16 mouse cellular contexts compared by ENCODE assay signal in genomic region chr11:77890648-77891258, GRCm38 (mm10). TPM values are rescaled to one million over a fixed set of nuclear protein-coding genes. Genes with fewer than 3 reads are reported as not detected.
DNase-seq lines count a peak whose midpoint lies in the region; ATAC-seq and TF ChIP-seq lines count a peak whose summit lies in the region.
"Had no signal": no experiment of that assay in that cellular context is flagged by ENCODE, and none has a peak within 500 bp of the region (broad histone marks: within the 10 kb centered on the region; RNA-seq: fewer than 3 reads in every experiment).

No protein-coding gene starts in this region.

- no peak overlapping the region for H3K4me2 ChIP-seq in kidney, embryonic 15.5 days

- peaks cover 41% of the 10 kb centered on the region for H3K27me3 ChIP-seq in kidney, embryonic 15.5 days
- H3K27me3 ChIP-seq in E14TG2a.4 (ENCODE audit: insufficient read depth, low read length) = no peaks in the 10 kb centered on the region
- H3K27me3 ChIP-seq: Patski had no signal

- no peak for ATAC-seq in kidney, embryonic 15.5 days (replicated peaks; ENCODE audit: low FRiP score)
- ATAC-seq: CD4-positive, CD25-positive, alpha-beta regulatory T cell, adult 4 months; inflammation-experienced regulatory T-cells, adult 6 months; midbrain, embryonic 16.5 days; Patski had no signal

- no peaks in the 10 kb centered on the region for H3K36me3 ChIP-seq in kidney, embryonic 15.5 days
- peaks cover 60% of the 10 kb centered on the region for H3K36me3 ChIP-seq in E14TG2a.4 (ENCODE audit: insufficient read depth, low read length)

- no peak overlapping the region for H3K27ac ChIP-seq in kidney, embryonic 15.5 days
- H3K27ac ChIP-seq: liver, embryonic 14.5 days had no signal

- no peak overlapping the region for H3K9ac ChIP-seq in kidney, embryonic 15.5 days
- H3K9ac ChIP-seq: liver, embryonic 14.5 days had no signal

- no peaks in the 10 kb centered on the region for H3K9me3 ChIP-seq in kidney, embryonic 15.5 days (replicated peaks)
- H3K9me3 ChIP-seq in E14TG2a.4 (ENCODE audit: low read length) = no peaks in the 10 kb centered on the region

- TF ChIP-seq CTCF in E14TG2a.4 (conservative IDR thresholded peaks at IDR 0.05; ENCODE audit: low read length) = no peak

- no peak overlapping the region for H3K4me3 ChIP-seq in kidney, embryonic 15.5 days (replicated peaks)
- H3K4me3 ChIP-seq in E14TG2a.4 (replicated peaks; ENCODE audit: low read length) = peak overlapping the region; percentile 60

- DNase-seq in kidney, adult 8-10 months = peak; percentile 63 to 82
- DNase-seq in R1 (ENCODE audit: low read depth, low spot score) = peak; percentile 45
- DNase-seq in kidney, postnatal 14 days = peak; percentile 45
- DNase-seq in gastrocnemius, postnatal 4 days (ENCODE audit: low spot score in 2 of 2) = no peak
- no peak for DNase-seq in cerebellum, postnatal 36 days
- DNase-seq: cerebellum, adult 2 months; lung, postnatal 36 days had no signal

- H3K4me1 ChIP-seq in kidney, embryonic 15.5 days = peaks cover 36% of the 10 kb centered on the region
- H3K4me1 ChIP-seq in E14TG2a.4 (replicated peaks; ENCODE audit: low read depth, low read length) = peaks cover 95% of the 10 kb centered on the region

- WGBS in kidney, embryonic 15.5 days = 38% methylated on average over 2 of the region's 2 CpGs

RNA-seq across cellular contexts. Expression of gene Pipox, which starts 3.1 kb away (rescaled TPM):
- 8.7 and 10.8 TPM in 2 replicates for polyA plus RNA-seq in kidney, embryonic 15.5 days (2015; fragmentation: Nextera tagmentation; extraction: Ambion mirVana)
- total RNA-seq in gastrocnemius, postnatal 4 days (2021) = under 1 TPM; 0.34 to 0.57 TPM
- total RNA-seq: neutrophil, adult 5-6 weeks had no signal

RNA-seq across cellular contexts. Expression of gene Sez6, which starts 39.8 kb away (rescaled TPM):
- 0.44 TPM in 1 of 2 replicates, not detected in the other for polyA plus RNA-seq in kidney, embryonic 15.5 days (2015; fragmentation: Nextera tagmentation; extraction: Ambion mirVana)
- 1 to 10 TPM in 1 of 2 experiments, under 1 TPM in 1; 0.21 to 1.0 TPM for total RNA-seq in gastrocnemius, postnatal 4 days (2021)
- total RNA-seq: granulocyte monocyte progenitor cell, adult 5-6 weeks; neutrophil, adult 5-6 weeks had no signal
- polyA plus RNA-seq: CD4-positive, CD25-positive, alpha-beta regulatory T cell, adult 4 months; Patski had no signal

Comparison
In these comparisons a context has a peak if more than half of its experiments do, and no peak if none do; other contexts are left out.
1. DNase-seq: peak in kidney, adult 8-10 months (2 of 2), R1 (single experiment) and kidney, postnatal 14 days (single experiment); none in gastrocnemius, postnatal 4 days (0 of 2) and cerebellum, postnatal 36 days (0 of 2).